Mouse (Mus musculus) spleen, adult 18-20 months (tissue): ENCODE results near the gene Mars.
A peak's percentile ranks its signal among the peaks of the same experiment; 100 is the strongest.

Experiments
- DNase-seq, 2 experiments: peaks; one replicate each; pipeline ENCODE4 v3.0.0; 2022; ENCODE audit warnings: mixed read lengths in 2 of 2

Mars gene

GRCm38 (mm10) chr10:127285644-127286043, 25.9 kb downstream of the Mars start:
- DNase-seq = no peak

GRCm38 (mm10) chr10:127284724-127285500, 26.7 kb downstream of the Mars start:
- no peak for DNase-seq

- DNase-seq = no peak
Observed at GRCm38 (mm10) chr10:127284105-127284622, 27.4 kb downstream of the Mars start.

- no peak for DNase-seq
Observed at GRCm38 (mm10) chr10:127282620-127283215, 28.9 kb downstream of the Mars start.

- DNase-seq = no peak
Observed at GRCm38 (mm10) chr10:127281316-127281715, 30.3 kb downstream of the Mars start.

GRCm38 (mm10) chr10:127279730-127280129, 31.9 kb downstream of the Mars start:
- DNase-seq = no peak

GRCm38 (mm10) chr10:127274261-127275022, 37.1 kb downstream of the Mars start:
- no peak for DNase-seq

GRCm38 (mm10) chr10:127272371-127272770, 39.2 kb downstream of the Mars start:
- no peak for DNase-seq

GRCm38 (mm10) chr10:127269884-127270283, 41.7 kb downstream of the Mars start:
- no peak for DNase-seq

GRCm38 (mm10) chr10:127269036-127269435, 42.5 kb downstream of the Mars start:
- DNase-seq = no peak

GRCm38 (mm10) chr10:127268401-127268800, 43.2 kb downstream of the Mars start:
- DNase-seq = no peak

- DNase-seq = no peak
Observed at GRCm38 (mm10) chr10:127267318-127267717, 44.3 kb downstream of the Mars start.

GRCm38 (mm10) chr10:127266112-127267091, 45.2 kb downstream of the Mars start, which contains the start of gene Dctn2:
TSS of gene Dctn2 (plus strand) at chr10:127266368.
- peak; percentile 83 to 84 for DNase-seq

GRCm38 (mm10) chr10:127265727-127266111, 45.9 kb downstream of the Mars start:
- no peak for DNase-seq

GRCm38 (mm10) chr10:127264971-127265370, 46.6 kb downstream of the Mars start:
- no peak for DNase-seq

- DNase-seq = no peak
Observed at GRCm38 (mm10) chr10:127264336-127264735, 47.2 kb downstream of the Mars start.

- no peak for DNase-seq
Observed at GRCm38 (mm10) chr10:127263631-127264030, 48.0 kb downstream of the Mars start.

GRCm38 (mm10) chr10:127262548-127263398, 48.8 kb downstream of the Mars start, which contains the start of gene Kif5a:
TSS of gene Kif5a (minus strand) at chr10:127263348.
- peak in 1 of 2 experiments; percentile 36 for DNase-seq

- no peak for DNase-seq
Observed at GRCm38 (mm10) chr10:127261706-127262547, 49.7 kb downstream of the Mars start.

GRCm38 (mm10) chr10:127258489-127258888, 53.1 kb downstream of the Mars start:
- no peak for DNase-seq
